Mouse (Mus musculus): ENCODE data around the gene Zfp652. TPM values are rescaled to one million over a fixed set of nuclear protein-coding genes. Genes with fewer than 3 reads are reported as not detected.

The Zfp652 gene
- polyA plus RNA-seq, 1 experiment, result 93.0 TPM

- TF ChIP-seq CTCF (IDR thresholded peaks at IDR 0.05; ENCODE audit: insufficient read depth, low read depth, low read length) (no peak), POLR2A (IDR thresholded peaks at IDR 0.05; ENCODE audit: insufficient read depth, low read depth, low read length) (no peak)
- Histone ChIP-seq H3K4me1 (ENCODE audit: control insufficient read depth, insufficient read depth, low read length) (peaks cover 9% of the 10 kb centered on the region), H3K27ac (ENCODE audit: insufficient read depth, low read depth, low read length) (no peak overlapping the region), H3K4me3 (ENCODE audit: insufficient read depth, low read depth, low read length) (no peak overlapping the region)
- 93% methylated on average over 10 of the region's 10 CpGs for WGBS
These were observed 56.7 kb downstream of the Zfp652 start for GRCm38 (mm10) chr11:95769208-95769607.

GRCm38 (mm10) chr11:95770720-95771364 lies 58.4 kb downstream of the Zfp652 start:
- peaks cover 9% of the 10 kb centered on the region for H3K4me1 ChIP-seq (ENCODE audit: control insufficient read depth, insufficient read depth, low read length)
- 68% methylated on average over 9 of the region's 9 CpGs for WGBS
- no peak overlapping the region for H3K4me3 ChIP-seq (ENCODE audit: insufficient read depth, low read depth, low read length)
- TF ChIP-seq CTCF (IDR thresholded peaks at IDR 0.05; ENCODE audit: insufficient read depth, low read depth, low read length) (no peak), POLR2A (IDR thresholded peaks at IDR 0.05; ENCODE audit: insufficient read depth, low read depth, low read length) (no peak)
- peak overlapping the region; percentile 21; the same call in 1 of the 2 replicates for H3K27ac ChIP-seq (ENCODE audit: insufficient read depth, low read depth, low read length)

GRCm38 (mm10) chr11:95771665-95772064 lies 59.2 kb downstream of the Zfp652 start:
- TF ChIP-seq CTCF (IDR thresholded peaks at IDR 0.05; ENCODE audit: insufficient read depth, low read depth, low read length) (no peak), POLR2A (IDR thresholded peaks at IDR 0.05; ENCODE audit: insufficient read depth, low read depth, low read length) (no peak)
- WGBS, result 92% methylated on average over 8 of the region's 8 CpGs
- peaks cover 9% of the 10 kb centered on the region for H3K4me1 ChIP-seq (ENCODE audit: control insufficient read depth, insufficient read depth, low read length)
- no peak overlapping the region for H3K4me3 ChIP-seq (ENCODE audit: insufficient read depth, low read depth, low read length)
- no peak overlapping the region for H3K27ac ChIP-seq (ENCODE audit: insufficient read depth, low read depth, low read length)

- Histone ChIP-seq H3K4me3 (ENCODE audit: insufficient read depth, low read depth, low read length) (no peak overlapping the region), H3K27ac (ENCODE audit: insufficient read depth, low read depth, low read length) (no peak overlapping the region), H3K4me1 (ENCODE audit: control insufficient read depth, insufficient read depth, low read length) (peaks cover 6% of the 10 kb centered on the region)
- TF ChIP-seq CTCF (IDR thresholded peaks at IDR 0.05; ENCODE audit: insufficient read depth, low read depth, low read length), result no peak
- no peak for TF ChIP-seq POLR2A (IDR thresholded peaks at IDR 0.05; ENCODE audit: insufficient read depth, low read depth, low read length)
- 67% methylated on average over 3 of the region's 3 CpGs for WGBS
These were observed 60.8 kb downstream of the Zfp652 start for GRCm38 (mm10) chr11:95773264-95773663.

- TF ChIP-seq CTCF (IDR thresholded peaks at IDR 0.05; ENCODE audit: insufficient read depth, low read depth, low read length), result no peak
- TF ChIP-seq POLR2A (IDR thresholded peaks at IDR 0.05; ENCODE audit: insufficient read depth, low read depth, low read length), result no peak
- Histone ChIP-seq H3K27ac (ENCODE audit: insufficient read depth, low read depth, low read length) (no peak overlapping the region), H3K4me1 (ENCODE audit: control insufficient read depth, insufficient read depth, low read length) (no peaks in the 10 kb centered on the region; the same call in 1 of the 2 replicates), H3K4me3 (ENCODE audit: insufficient read depth, low read depth, low read length) (no peak overlapping the region)
- 53% methylated on average over 17 of the region's 17 CpGs for WGBS
These were observed 65.1 kb downstream of the Zfp652 start for GRCm38 (mm10) chr11:95777323-95778297.

GRCm38 (mm10) chr11:95778831-95779251 lies 66.4 kb downstream of the Zfp652 start:
- 65% methylated on average over 4 of the region's 4 CpGs for WGBS
- no peak for TF ChIP-seq CTCF (IDR thresholded peaks at IDR 0.05; ENCODE audit: insufficient read depth, low read depth, low read length)
- TF ChIP-seq POLR2A (IDR thresholded peaks at IDR 0.05; ENCODE audit: insufficient read depth, low read depth, low read length), result no peak

GRCm38 (mm10) chr11:95779366-95779765 lies 66.9 kb downstream of the Zfp652 start:
- WGBS, result 96% methylated on average over 4 of the region's 4 CpGs
- Histone ChIP-seq H3K27ac (ENCODE audit: insufficient read depth, low read depth, low read length) (no peak overlapping the region), H3K4me3 (ENCODE audit: insufficient read depth, low read depth, low read length) (no peak overlapping the region), H3K4me1 (ENCODE audit: control insufficient read depth, insufficient read depth, low read length) (no peaks in the 10 kb centered on the region; the same call in 1 of the 2 replicates)
- TF ChIP-seq POLR2A (IDR thresholded peaks at IDR 0.05; ENCODE audit: insufficient read depth, low read depth, low read length) (no peak), CTCF (IDR thresholded peaks at IDR 0.05; ENCODE audit: insufficient read depth, low read depth, low read length) (no peak)

More at GRCm38 (mm10) chr11:95778831-95779251, 66.4 kb downstream of the Zfp652 start:
- Histone ChIP-seq H3K4me3 (ENCODE audit: insufficient read depth, low read depth, low read length) (no peak overlapping the region), H3K4me1 (ENCODE audit: control insufficient read depth, insufficient read depth, low read length) (no peaks in the 10 kb centered on the region; the same call in 1 of the 2 replicates), H3K27ac (ENCODE audit: insufficient read depth, low read depth, low read length) (no peak overlapping the region)

- 94% methylated on average over 8 of the region's 8 CpGs for WGBS
- Histone ChIP-seq H3K4me1 (ENCODE audit: control insufficient read depth, insufficient read depth, low read length) (no peaks in the 10 kb centered on the region; the same call in 1 of the 2 replicates), H3K4me3 (ENCODE audit: insufficient read depth, low read depth, low read length) (no peak overlapping the region), H3K27ac (ENCODE audit: insufficient read depth, low read depth, low read length) (no peak overlapping the region)
- TF ChIP-seq POLR2A (IDR thresholded peaks at IDR 0.05; ENCODE audit: insufficient read depth, low read depth, low read length) (no peak), CTCF (IDR thresholded peaks at IDR 0.05; ENCODE audit: insufficient read depth, low read depth, low read length) (no peak)
These were observed 68.0 kb downstream of the Zfp652 start for GRCm38 (mm10) chr11:95780480-95780879.

GRCm38 (mm10) chr11:95781557-95781956 lies 69.1 kb downstream of the Zfp652 start:
- H3K27ac ChIP-seq (ENCODE audit: insufficient read depth, low read depth, low read length), result no peak overlapping the region
- no peak overlapping the region for H3K4me3 ChIP-seq (ENCODE audit: insufficient read depth, low read depth, low read length)
- H3K4me1 ChIP-seq (ENCODE audit: control insufficient read depth, insufficient read depth, low read length), result no peaks in the 10 kb centered on the region; the same call in 1 of the 2 replicates
- TF ChIP-seq CTCF (IDR thresholded peaks at IDR 0.05; ENCODE audit: insufficient read depth, low read depth, low read length), result no peak
- 85% methylated on average over 11 of the region's 11 CpGs for WGBS
